Mouse (Mus musculus) stomach, embryonic 14.5 days (tissue): Measurements from ENCODE around the gene Ush1c. TPM values are rescaled to one million over a fixed set of nuclear protein-coding genes. Genes with fewer than 3 reads are reported as not detected.

Experiments used
- ATAC-seq: fragments of 200-750 bp; cut with Nextera tagmentation; 2 replicates; pipeline ENCODE4 v1.8.0; 2017; ENCODE audit warnings: low read depth, moderate TSS enrichment; ENCODE audit not compliant: insufficient number of reproducible peaks, insufficient read depth, low FRiP score
- H3K27ac ChIP-seq: fragments of 300-500 bp; sonication (generic); 2 replicates; pipeline ENCODE4 v1.5.1; 2014; ENCODE audit warnings: mild to moderate bottlenecking, low read length, moderate library complexity, mixed read lengths
- H3K27me3 ChIP-seq: fragments of 300-500 bp; sonication (generic); 2 replicates; pipeline ENCODE4 v1.6.1; 2014; ENCODE audit warnings: low read length, control low read depth, mixed read lengths; ENCODE audit not compliant: control insufficient read depth, insufficient read depth
- H3K36me3 ChIP-seq: fragments of 300-500 bp; sonication (generic); 2 replicates; pipeline ENCODE4 v1.6.1; 2014; ENCODE audit warnings: mild to moderate bottlenecking, control low read depth, low read length, moderate library complexity, mixed read lengths; ENCODE audit not compliant: control insufficient read depth, insufficient read depth
- H3K4me1 ChIP-seq: fragments of 300-500 bp; sonication (generic); 2 replicates; pipeline ENCODE4 v1.6.1; 2014; ENCODE audit warnings: low read length, control low read depth, mixed read lengths; ENCODE audit not compliant: control insufficient read depth, insufficient read depth
- H3K4me2 ChIP-seq: fragments of 300-500 bp; sonication (generic); replicated peaks from 2 replicates; pipeline ENCODE4 v1.6.1; 2014; ENCODE audit warnings: low read depth, low read length, control low read depth
- H3K4me3 ChIP-seq: fragments of 300-500 bp; sonication (generic); 2 replicates; pipeline ENCODE4 v1.5.1; 2014; ENCODE audit warnings: low read depth, low read length, control low read depth
- H3K9ac ChIP-seq: fragments of 300-500 bp; sonication (generic); replicated peaks from 2 replicates; pipeline ENCODE4 v1.6.1; 2014; ENCODE audit warnings: low read depth, mild to moderate bottlenecking, control low read depth, low read length, moderate library complexity, mixed read lengths
- H3K9me3 ChIP-seq: fragments of 300-500 bp; sonication (generic); 2 replicates; pipeline ENCODE4 v1.6.1; 2016; ENCODE audit warnings: low read depth, low read length, control low read depth; ENCODE audit not compliant: control insufficient read depth
- WGBS: fragments of 180-500 bp; shearing (Covaris S2); extraction: QIAGEN DNeasy Blood & Tissue Kit; methylation state at CpG from one replicate; pipeline ENCODE4 v1.1.7; 2014; 5-methylcytosine and 5-hydroxymethylcytosine counted together
- polyA plus RNA-seq: library from polyadenylated mRNA; unstranded; fragments of >200 nt; fragmentation: Nextera tagmentation; extraction: Ambion mirVana; gene quantifications from 2 replicates; pipeline ENCODE4 v1.2.1, GENCODE M21; 2014

Ush1c gene
- polyA plus RNA-seq, 1 experiment from 2014 or later, result 2.5 TPM

GRCm38 (mm10) chr7:46165876-46166275 is 72.4 kb downstream of the Ush1c start:
- H3K4me2 ChIP-seq, result no peak overlapping the region
- ATAC-seq, result no peak
- no peaks in the 10 kb centered on the region for H3K36me3 ChIP-seq
- H3K9ac ChIP-seq, result no peak overlapping the region
- H3K27me3 ChIP-seq, result no peaks in the 10 kb centered on the region
- 95% methylated on average over 11 of the region's 11 CpGs for WGBS
- H3K9me3 ChIP-seq, result no peaks in the 10 kb centered on the region
- no peaks in the 10 kb centered on the region for H3K4me1 ChIP-seq
- no peak overlapping the region for H3K27ac ChIP-seq
- H3K4me3 ChIP-seq, result no peak overlapping the region

GRCm38 (mm10) chr7:46162731-46163130 is 75.6 kb downstream of the Ush1c start:
- H3K4me2 ChIP-seq, result no peak overlapping the region
- no peaks in the 10 kb centered on the region for H3K4me1 ChIP-seq
- H3K4me3 ChIP-seq, result no peak overlapping the region
- H3K36me3 ChIP-seq, result no peaks in the 10 kb centered on the region
- no peaks in the 10 kb centered on the region for H3K9me3 ChIP-seq
- H3K27me3 ChIP-seq, result no peaks in the 10 kb centered on the region
- 75% methylated on average over 5 of the region's 5 CpGs for WGBS
- H3K9ac ChIP-seq, result no peak overlapping the region
- no peak overlapping the region for H3K27ac ChIP-seq
- ATAC-seq, result no peak

- no peak for ATAC-seq
- 74% methylated on average over 11 of the region's 11 CpGs for WGBS
- H3K27me3 ChIP-seq, result no peaks in the 10 kb centered on the region
- no peak overlapping the region for H3K4me2 ChIP-seq
- H3K4me1 ChIP-seq, result no peaks in the 10 kb centered on the region
- H3K9ac ChIP-seq, result no peak overlapping the region
- H3K9me3 ChIP-seq, result no peaks in the 10 kb centered on the region
- H3K4me3 ChIP-seq, result no peak overlapping the region
- no peak overlapping the region for H3K27ac ChIP-seq
- no peaks in the 10 kb centered on the region for H3K36me3 ChIP-seq
Measured at GRCm38 (mm10) chr7:46162132-46162727, 76.1 kb downstream of the Ush1c start.

- no peaks in the 10 kb centered on the region for H3K36me3 ChIP-seq
- no peak overlapping the region for H3K4me3 ChIP-seq
- WGBS, result 33% methylated on average over 3 of the region's 3 CpGs
- H3K9me3 ChIP-seq, result no peaks in the 10 kb centered on the region
- no peaks in the 10 kb centered on the region for H3K4me1 ChIP-seq
- no peak overlapping the region for H3K4me2 ChIP-seq
- ATAC-seq, result no peak
- no peak overlapping the region for H3K9ac ChIP-seq
- H3K27me3 ChIP-seq, result no peaks in the 10 kb centered on the region
- H3K27ac ChIP-seq, result no peak overlapping the region
Measured at GRCm38 (mm10) chr7:46161615-46162014, 76.7 kb downstream of the Ush1c start.

- Histone ChIP-seq H3K27me3 (no peaks in the 10 kb centered on the region), H3K4me1 (no peaks in the 10 kb centered on the region), H3K9me3 (no peaks in the 10 kb centered on the region), H3K4me3 (no peak overlapping the region), H3K36me3 (no peaks in the 10 kb centered on the region), H3K9ac (no peak overlapping the region), H3K27ac (no peak overlapping the region), H3K4me2 (no peak overlapping the region)
- no peak for ATAC-seq
- WGBS, result 70% methylated on average over 7 of the region's 7 CpGs
Measured at GRCm38 (mm10) chr7:46157746-46158145, 80.6 kb downstream of the Ush1c start.

- Histone ChIP-seq H3K9ac (no peak overlapping the region), H3K9me3 (no peaks in the 10 kb centered on the region), H3K27me3 (no peaks in the 10 kb centered on the region), H3K4me1 (no peaks in the 10 kb centered on the region), H3K4me2 (no peak overlapping the region), H3K27ac (no peak overlapping the region), H3K36me3 (no peaks in the 10 kb centered on the region), H3K4me3 (no peak overlapping the region)
- no peak for ATAC-seq
- WGBS, result 67% methylated on average over 18 of the region's 18 CpGs
Measured at GRCm38 (mm10) chr7:46154498-46155488, 83.5 kb downstream of the Ush1c start.

- H3K9ac ChIP-seq, result no peak overlapping the region
- no peak overlapping the region for H3K4me2 ChIP-seq
- WGBS, result 73% methylated on average over 9 of the region's 9 CpGs
- H3K27me3 ChIP-seq, result no peaks in the 10 kb centered on the region
- no peak for ATAC-seq
- H3K4me1 ChIP-seq, result no peaks in the 10 kb centered on the region
- no peak overlapping the region for H3K4me3 ChIP-seq
- H3K36me3 ChIP-seq, result no peaks in the 10 kb centered on the region
- H3K27ac ChIP-seq, result no peak overlapping the region
- no peaks in the 10 kb centered on the region for H3K9me3 ChIP-seq
Measured at GRCm38 (mm10) chr7:46152819-46153351, 85.4 kb downstream of the Ush1c start.

GRCm38 (mm10) chr7:46147417-46147816 is 90.9 kb downstream of the Ush1c start:
- WGBS, result 85% methylated on average over 7 of the region's 7 CpGs
- no peak overlapping the region for H3K4me3 ChIP-seq
- H3K9ac ChIP-seq, result no peak overlapping the region
- H3K36me3 ChIP-seq, result no peaks in the 10 kb centered on the region
- H3K9me3 ChIP-seq, result no peaks in the 10 kb centered on the region
- ATAC-seq, result no peak
- no peaks in the 10 kb centered on the region for H3K27me3 ChIP-seq
- no peak overlapping the region for H3K27ac ChIP-seq
- H3K4me2 ChIP-seq, result no peak overlapping the region
- H3K4me1 ChIP-seq, result no peaks in the 10 kb centered on the region
